Mouse (Mus musculus) midbrain, embryonic 10.5 days (tissue): ENCODE data around the gene Itpr2. TPM values are rescaled to one million over a fixed set of nuclear protein-coding genes. Genes with fewer than 3 reads are reported as not detected.

Experiments
- DNase-seq: peaks from one replicate; pipeline ENCODE4 v3.0.0-alpha.2; 2017; ENCODE audit warnings: low spot score
- H3K27ac ChIP-seq: fragments of 300-500 bp; sonication (generic); replicated peaks from 2 replicates; pipeline ENCODE4 v1.5.1; 2016; ENCODE audit warnings: mild to moderate bottlenecking
- H3K27me3 ChIP-seq: fragments of 300-500 bp; sonication (generic); 2 replicates; pipeline ENCODE4 v1.6.1; 2016; ENCODE audit warnings: low read depth, mild to moderate bottlenecking; ENCODE audit not compliant: poor library complexity, severe bottlenecking
- H3K36me3 ChIP-seq: fragments of 300-500 bp; sonication (generic); 2 replicates; pipeline ENCODE4 v1.6.1; 2016; ENCODE audit warnings: mild to moderate bottlenecking, moderate library complexity
- H3K4me1 ChIP-seq: fragments of 300-500 bp; sonication (generic); 2 replicates; pipeline ENCODE4 v1.6.1; 2016
- H3K4me3 ChIP-seq: fragments of 300-500 bp; sonication (generic); 2 replicates; pipeline ENCODE4 v1.5.1; 2016; ENCODE audit warnings: mild to moderate bottlenecking, moderate library complexity
- H3K9me3 ChIP-seq: fragments of 300-500 bp; sonication (generic); replicated peaks from 2 replicates; pipeline ENCODE4 v1.6.1; 2016; ENCODE audit warnings: mild to moderate bottlenecking
- WGBS: fragments of 180-500 bp; shearing (Covaris S2); methylation state at CpG from one replicate; pipeline ENCODE4 v1.1.7; 2016; 5-methylcytosine and 5-hydroxymethylcytosine counted together
- polyA plus RNA-seq: library from polyadenylated mRNA; unstranded; fragments of >200 nt; fragmentation: Nextera tagmentation; extraction: Ambion mirVana; gene quantifications from 2 replicates; pipeline ENCODE4 v1.2.1, GENCODE M21; 2016

The Itpr2 gene
- polyA plus RNA-seq = 4.4 and 5.2 TPM in 2 replicates

DNA sequence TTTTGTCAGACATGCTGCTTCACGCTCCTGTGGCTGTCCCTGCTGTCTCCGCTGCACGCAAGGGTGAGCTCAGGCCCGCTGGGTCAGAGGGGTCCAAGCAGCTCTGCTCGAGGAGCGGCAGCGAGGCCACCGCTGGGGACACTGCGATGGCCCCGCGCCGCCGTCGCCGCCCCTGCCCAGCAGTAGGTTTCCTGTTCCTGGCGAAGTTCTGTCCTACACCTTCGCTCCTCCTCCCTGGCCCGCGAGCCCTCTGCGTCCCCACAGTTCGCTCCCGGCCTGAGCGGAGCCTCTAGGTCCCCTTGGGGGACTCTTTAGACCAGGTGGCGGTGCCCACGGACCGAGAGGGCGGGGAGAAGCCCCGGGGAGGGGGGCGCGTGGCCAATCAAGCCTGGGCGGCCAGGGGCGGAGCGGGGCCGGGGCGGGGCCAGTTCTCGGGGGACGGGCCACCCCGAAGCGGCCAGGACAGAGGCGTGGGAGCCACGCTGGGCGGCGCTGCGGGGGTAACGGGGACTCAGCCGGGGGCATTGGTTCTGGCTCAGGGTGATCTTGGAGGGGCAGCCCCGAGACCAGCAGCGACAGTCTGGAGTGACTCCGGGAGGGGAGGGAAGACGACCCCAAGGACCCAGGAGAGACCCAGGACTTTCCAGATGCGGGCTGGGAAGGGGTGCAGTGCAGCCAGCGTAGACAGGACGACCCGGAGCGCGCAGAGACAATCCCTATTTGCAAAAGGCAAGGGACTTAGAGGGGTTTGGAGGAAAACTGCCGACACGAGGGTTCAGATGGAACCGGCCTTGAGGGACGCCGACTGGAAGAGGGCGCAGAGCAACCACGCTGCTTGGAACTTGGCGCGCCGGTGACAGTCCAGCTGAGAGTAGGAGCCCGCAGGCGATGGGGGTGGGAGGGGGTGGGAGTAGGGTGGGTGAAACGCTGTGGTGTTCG lies at the start of gene Itpr2:
Itpr2 (minus strand) TSS at position 358 of the 939 bp plus-strand sequence.
- peak within 1 kb of the TSS; percentile 73 for H3K27ac ChIP-seq

GRCm38 (mm10) chr6:146551326-146551725 lies 49.3 kb upstream of the Itpr2 start:
- no peaks in the 10 kb centered on the region for H3K9me3 ChIP-seq
- no peaks in the 10 kb centered on the region for H3K4me1 ChIP-seq
- H3K27me3 ChIP-seq = no peaks in the 10 kb centered on the region
- DNase-seq = no peak
- H3K36me3 ChIP-seq = peaks cover 96% of the 10 kb centered on the region
- H3K4me3 ChIP-seq = no peak overlapping the region
- H3K27ac ChIP-seq = no peak overlapping the region

More for the DNA sequence above, at the start of gene Itpr2:
- Histone ChIP-seq H3K4me1 (peaks cover 18% of the 10 kb centered on the region), H3K9me3 (no peaks in the 10 kb centered on the region), H3K27me3 (peaks cover 38% of the 10 kb centered on the region), H3K36me3 (no peaks in the 10 kb centered on the region), H3K4me3 (peak within 1 kb of the TSS; percentile 68)
- 2% methylated on average over 69 of the region's 70 CpGs for WGBS
- peak; percentile 86 for DNase-seq

DNA sequence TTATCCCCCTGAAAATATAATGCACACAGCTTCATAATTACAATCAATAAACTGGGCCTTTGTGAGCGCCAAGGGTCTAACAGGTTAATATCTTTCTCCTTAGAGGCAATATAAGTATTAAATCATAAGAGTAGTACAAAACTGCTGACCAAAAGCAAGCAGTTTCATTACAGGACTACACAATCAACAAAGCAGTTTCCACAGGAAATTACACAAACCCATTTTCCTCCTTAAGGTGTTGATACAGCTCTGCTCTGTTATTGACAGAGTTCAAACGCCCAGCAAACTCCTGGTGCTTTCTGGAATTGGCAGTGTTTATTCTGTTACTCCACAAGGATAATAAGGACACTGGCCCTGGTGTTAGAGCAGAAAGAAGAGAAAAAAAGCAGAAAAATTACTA lies 48.4 kb upstream of the Itpr2 start:
- H3K36me3 ChIP-seq = peaks cover 96% of the 10 kb centered on the region
- no peaks in the 10 kb centered on the region for H3K9me3 ChIP-seq
- H3K4me1 ChIP-seq = no peaks in the 10 kb centered on the region
- H3K4me3 ChIP-seq = no peak overlapping the region
- no peak for DNase-seq
- no peak overlapping the region for H3K27ac ChIP-seq
- no peaks in the 10 kb centered on the region for H3K27me3 ChIP-seq
- WGBS = 85% methylated on average over 2 of the region's 2 CpGs

DNA sequence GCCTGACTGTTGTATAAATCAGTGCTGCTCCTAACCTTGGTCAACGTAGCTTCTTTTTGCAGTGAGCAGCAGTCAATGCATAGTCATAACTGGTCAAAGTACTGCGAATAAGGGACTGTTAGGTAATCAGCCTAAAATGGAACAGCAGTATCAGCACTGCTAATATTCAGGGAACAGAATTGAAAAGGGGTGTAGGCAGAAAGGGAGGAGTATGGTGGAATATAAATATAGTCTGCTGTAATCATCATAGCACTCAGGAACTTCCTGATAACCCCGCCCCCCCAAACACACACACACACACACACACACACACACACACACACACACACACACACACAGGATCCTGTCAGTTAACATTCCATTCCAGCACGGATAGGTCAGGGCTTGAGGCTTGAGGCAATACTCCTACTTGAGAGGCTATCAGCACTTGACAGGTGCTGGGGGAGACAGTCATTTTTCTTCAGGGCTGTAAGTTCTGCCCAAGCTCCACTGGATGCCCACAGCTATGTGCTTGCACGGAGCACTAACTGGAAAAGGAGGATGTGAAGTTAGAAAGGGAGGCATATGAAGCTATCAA lies 43.4 kb upstream of the Itpr2 start:
- no peak for DNase-seq
- WGBS = 87% methylated on average over 5 of the region's 5 CpGs
- peaks cover 48% of the 10 kb centered on the region for H3K36me3 ChIP-seq

GRCm38 (mm10) chr6:146544622-146545021 lies 42.6 kb upstream of the Itpr2 start:
- Histone ChIP-seq H3K36me3 (peaks cover 41% of the 10 kb centered on the region), H3K9me3 (no peaks in the 10 kb centered on the region), H3K4me1 (no peaks in the 10 kb centered on the region), H3K27ac (no peak overlapping the region), H3K4me3 (no peak overlapping the region), H3K27me3 (no peaks in the 10 kb centered on the region)
- WGBS = 94% methylated on average over 1 of the region's 1 CpGs
- DNase-seq = no peak

More for the DNA sequence above, 43.4 kb upstream of the Itpr2 start:
- no peak overlapping the region for H3K4me3 ChIP-seq
- H3K27me3 ChIP-seq = no peaks in the 10 kb centered on the region
- no peak overlapping the region for H3K27ac ChIP-seq
- no peaks in the 10 kb centered on the region for H3K4me1 ChIP-seq
- no peaks in the 10 kb centered on the region for H3K9me3 ChIP-seq

DNA sequence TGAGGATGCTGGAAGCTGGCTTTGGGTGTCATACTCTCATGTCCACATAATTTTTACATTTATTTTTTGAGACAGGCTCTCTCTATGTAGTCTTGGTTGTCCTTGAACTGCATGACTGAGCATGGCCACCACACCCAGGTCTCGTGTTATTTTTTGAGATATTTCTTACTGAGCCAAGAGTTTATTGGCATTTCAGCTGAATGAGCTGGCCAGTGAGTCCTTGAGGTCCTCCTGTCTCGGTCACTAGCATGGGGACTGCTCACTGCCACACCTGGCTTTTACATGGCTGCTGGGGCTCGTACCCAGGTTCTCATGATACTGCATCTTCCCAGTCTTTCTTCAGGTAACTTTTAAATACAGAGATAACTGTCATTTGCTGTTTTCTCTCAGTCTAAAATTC lies 38.4 kb upstream of the Itpr2 start:
- no peak for DNase-seq
- H3K4me1 ChIP-seq = no peaks in the 10 kb centered on the region
- 0 out of 2 replicates have a peak, but pooled peaks cover 2% of the 10 kb centered on the region for H3K36me3 ChIP-seq
- H3K9me3 ChIP-seq = no peaks in the 10 kb centered on the region
- H3K27me3 ChIP-seq = no peaks in the 10 kb centered on the region
- WGBS = 83% methylated on average over 3 of the region's 3 CpGs
- H3K4me3 ChIP-seq = no peak overlapping the region
- no peak overlapping the region for H3K27ac ChIP-seq

GRCm38 (mm10) chr6:146538661-146539060 lies 36.6 kb upstream of the Itpr2 start:
- Histone ChIP-seq H3K9me3 (no peaks in the 10 kb centered on the region), H3K4me1 (no peaks in the 10 kb centered on the region), H3K36me3 (no peaks in the 10 kb centered on the region), H3K27ac (no peak overlapping the region), H3K27me3 (no peaks in the 10 kb centered on the region), H3K4me3 (no peak overlapping the region)
- 71% methylated on average over 4 of the region's 4 CpGs for WGBS
- DNase-seq = no peak

GRCm38 (mm10) chr6:146538071-146538470 lies 36.0 kb upstream of the Itpr2 start:
- Histone ChIP-seq H3K27ac (no peak overlapping the region), H3K4me3 (no peak overlapping the region), H3K27me3 (no peaks in the 10 kb centered on the region), H3K4me1 (no peaks in the 10 kb centered on the region), H3K9me3 (no peaks in the 10 kb centered on the region), H3K36me3 (no peaks in the 10 kb centered on the region)
- no peak for DNase-seq
- 72% methylated on average over 2 of the region's 2 CpGs for WGBS

DNA sequence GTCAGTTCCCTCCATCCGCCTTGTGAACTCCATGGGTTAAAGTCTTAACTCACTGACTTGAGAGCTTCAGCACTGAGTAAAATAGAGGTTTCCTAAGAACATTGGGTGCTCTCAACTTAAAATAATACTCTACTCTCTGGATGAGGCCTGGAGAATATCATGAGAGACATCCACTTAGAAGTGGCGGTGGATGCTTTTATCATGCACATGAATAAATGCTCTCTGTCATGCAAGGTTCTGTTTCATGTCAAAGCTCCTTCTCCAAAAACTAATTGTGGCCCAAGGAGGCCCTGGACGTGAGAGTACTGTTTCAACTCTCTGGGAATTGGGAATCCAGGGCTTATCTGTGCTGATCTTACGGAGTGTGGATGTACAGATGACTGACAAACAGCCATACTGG lies 35.1 kb upstream of the Itpr2 start:
- H3K36me3 ChIP-seq = no peaks in the 10 kb centered on the region
- 95% methylated on average over 4 of the region's 4 CpGs for WGBS

DNA sequence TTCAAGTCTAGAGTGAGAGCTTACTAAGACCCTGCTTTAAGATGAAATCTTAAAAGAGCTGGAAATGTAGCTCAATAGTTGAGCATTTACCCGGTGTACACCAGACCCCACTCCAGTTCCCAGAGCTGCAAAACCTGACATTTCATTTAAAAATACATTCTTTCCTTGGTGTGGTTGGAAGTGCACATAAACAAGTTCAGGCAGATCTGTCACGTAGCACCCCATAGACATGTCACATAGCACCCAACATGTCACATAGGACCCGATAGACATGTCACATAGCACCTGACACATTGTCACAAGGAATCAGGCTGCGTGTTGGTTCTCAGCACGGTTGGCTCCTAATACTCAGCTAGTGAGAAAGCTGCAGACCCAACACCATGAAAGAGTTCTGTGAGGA lies 33.5 kb upstream of the Itpr2 start:
- Histone ChIP-seq H3K36me3 (no peaks in the 10 kb centered on the region), H3K27me3 (no peaks in the 10 kb centered on the region), H3K4me1 (no peaks in the 10 kb centered on the region), H3K9me3 (no peaks in the 10 kb centered on the region), H3K4me3 (no peak overlapping the region), H3K27ac (no peak overlapping the region)
- 90% methylated on average over 5 of the region's 5 CpGs for WGBS
- DNase-seq = no peak

More for the DNA sequence above, 35.1 kb upstream of the Itpr2 start:
- Histone ChIP-seq H3K9me3 (no peaks in the 10 kb centered on the region), H3K27me3 (no peaks in the 10 kb centered on the region), H3K4me1 (no peaks in the 10 kb centered on the region), H3K27ac (no peak overlapping the region), H3K4me3 (no peak overlapping the region)
- no peak for DNase-seq

DNA sequence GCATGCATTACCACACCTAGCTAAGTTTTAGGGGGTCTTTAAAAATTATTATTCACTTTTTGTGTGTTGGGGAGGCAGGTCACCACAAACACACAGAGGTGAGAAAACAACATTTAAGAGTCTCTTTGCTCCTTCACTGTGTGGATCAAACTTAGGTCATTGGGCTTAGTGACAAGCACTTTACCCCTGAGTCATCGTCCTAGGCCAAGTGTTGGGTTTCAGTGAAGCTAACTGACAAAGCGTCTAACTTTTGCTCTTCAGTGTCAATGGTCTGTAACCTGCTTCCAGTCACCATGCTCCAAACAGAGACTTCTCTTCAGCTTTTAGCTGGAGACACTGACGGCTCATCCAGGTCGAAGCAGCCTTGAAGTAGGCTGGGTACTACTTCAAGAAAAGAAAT lies 31.1 kb upstream of the Itpr2 start:
- 93% methylated on average over 4 of the region's 4 CpGs for WGBS
- Histone ChIP-seq H3K4me3 (no peak overlapping the region), H3K9me3 (no peaks in the 10 kb centered on the region), H3K36me3 (no peaks in the 10 kb centered on the region), H3K4me1 (no peaks in the 10 kb centered on the region), H3K27me3 (no peaks in the 10 kb centered on the region), H3K27ac (no peak overlapping the region)
- no peak for DNase-seq

GRCm38 (mm10) chr6:146530769-146531168 lies 28.7 kb upstream of the Itpr2 start:
- H3K4me3 ChIP-seq = no peak overlapping the region
- no peaks in the 10 kb centered on the region for H3K36me3 ChIP-seq
- H3K27me3 ChIP-seq = no peaks in the 10 kb centered on the region
- WGBS = 84% methylated on average over 5 of the region's 5 CpGs
- DNase-seq = no peak
- H3K9me3 ChIP-seq = no peaks in the 10 kb centered on the region
- no peak overlapping the region for H3K27ac ChIP-seq
- no peaks in the 10 kb centered on the region for H3K4me1 ChIP-seq

- Histone ChIP-seq H3K4me1 (no peaks in the 10 kb centered on the region), H3K4me3 (no peak overlapping the region), H3K9me3 (no peaks in the 10 kb centered on the region), H3K36me3 (no peaks in the 10 kb centered on the region), H3K27ac (no peak overlapping the region), H3K27me3 (no peaks in the 10 kb centered on the region)
- WGBS = 87% methylated on average over 7 of the region's 7 CpGs
- no peak for DNase-seq
These were observed 28.3 kb upstream of the Itpr2 start for GRCm38 (mm10) chr6:146530363-146530762.
